Mouse (Mus musculus) neural tube, embryonic 14.5 days (tissue): ENCODE measurements at regions not wholly inside any gene's neighbourhood (a gene's known extent, or its start where the extent isn't known, plus 50 kb on each side); places are given as distances from the start of the nearest gene placed in this dataset.

Experiments used
- ATAC-seq: fragments of 200-750 bp; cut with Nextera tagmentation; 2 replicates; pipeline ENCODE4 v1.8.0; 2017; ENCODE audit warnings: low read depth, mild to moderate bottlenecking, moderate TSS enrichment, moderate library complexity
- H3K27ac ChIP-seq: fragments of 300-500 bp; sonication (generic); 2 replicates; pipeline ENCODE4 v1.5.1; 2014; ENCODE audit warnings: low read depth, mild to moderate bottlenecking, control low read depth, low read length, moderate library complexity, mixed read lengths
- H3K27me3 ChIP-seq: fragments of 300-500 bp; sonication (generic); 2 replicates; pipeline ENCODE4 v1.6.1; 2014; ENCODE audit warnings: low read length; ENCODE audit not compliant: control insufficient read depth, insufficient read depth
- H3K36me3 ChIP-seq: fragments of 300-500 bp; sonication (generic); 2 replicates; pipeline ENCODE4 v1.6.1; 2014; ENCODE audit warnings: low read length, mixed read lengths; ENCODE audit not compliant: control insufficient read depth, insufficient read depth
- H3K4me1 ChIP-seq: fragments of 300-500 bp; sonication (generic); 2 replicates; pipeline ENCODE4 v1.6.1; 2014; ENCODE audit warnings: low read length; ENCODE audit not compliant: control insufficient read depth, insufficient read depth
- H3K4me2 ChIP-seq: fragments of 300-500 bp; sonication (generic); 2 replicates; pipeline ENCODE4 v1.6.1; 2014; ENCODE audit warnings: mild to moderate bottlenecking, low read depth, low read length, control low read depth
- H3K4me3 ChIP-seq: fragments of 300-500 bp; sonication (generic); 2 replicates; pipeline ENCODE4 v1.5.1; 2014; ENCODE audit warnings: low read depth, low read length, control low read depth, mixed read lengths
- H3K9ac ChIP-seq: fragments of 300-500 bp; sonication (generic); replicated peaks from 2 replicates; pipeline ENCODE4 v1.6.1; 2014; ENCODE audit warnings: low read depth, mild to moderate bottlenecking, control low read depth, low read length, mixed read lengths
- H3K9me3 ChIP-seq: fragments of 300-500 bp; sonication (generic); 2 replicates; pipeline ENCODE4 v1.6.1; 2016; ENCODE audit warnings: low read length; ENCODE audit not compliant: control insufficient read depth
- whole genome bisulfite sequencing: fragments of 180-500 bp; shearing (Covaris S2); extraction: QIAGEN DNeasy Blood & Tissue Kit; methylation state at CpG from one replicate; pipeline ENCODE4 v1.1.7; 2014; 5-methylcytosine and 5-hydroxymethylcytosine counted together

GRCm38 (mm10) chrX:99246704-99247103 is 110.8 kb downstream of the Efnb1 start:
- Histone ChIP-seq H3K4me3 (no peak overlapping the region), H3K4me1 (no peaks in the 10 kb centered on the region), H3K27ac (no peak overlapping the region), H3K27me3 (no peaks in the 10 kb centered on the region), H3K36me3 (no peaks in the 10 kb centered on the region), H3K9ac (no peak overlapping the region), H3K9me3 (no peaks in the 10 kb centered on the region), H3K4me2 (no peak overlapping the region)
- ATAC-seq: no peak
- 55% methylated on average over 2 of the region's 2 CpGs for WGBS

DNA sequence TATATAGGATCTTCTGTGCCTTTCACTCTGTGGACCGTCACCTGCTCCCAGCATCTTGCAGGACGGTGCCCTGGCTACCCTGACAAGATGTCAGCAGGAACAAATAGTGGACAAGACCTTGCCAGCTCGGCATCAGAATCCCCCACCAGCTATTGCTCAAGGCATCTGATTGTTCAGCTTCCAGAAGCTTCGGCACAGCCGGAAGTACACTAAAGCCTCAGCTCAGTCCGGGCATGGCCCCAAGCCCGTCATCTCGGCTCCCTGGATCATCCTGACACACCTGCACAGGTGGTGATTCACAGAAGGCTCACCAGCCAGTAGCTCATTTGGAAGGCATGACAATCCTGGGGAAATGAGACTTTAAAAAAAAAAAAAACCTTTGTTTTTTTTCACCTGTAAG is 110.1 kb downstream of the Efnb1 start:
- no peaks in the 10 kb centered on the region for H3K27me3 ChIP-seq
- no peak overlapping the region for H3K9ac ChIP-seq
- no peak overlapping the region for H3K4me2 ChIP-seq
- 90% methylated on average over 8 of the region's 8 CpGs for WGBS
- H3K9me3 ChIP-seq: no peaks in the 10 kb centered on the region
- no peaks in the 10 kb centered on the region for H3K36me3 ChIP-seq
- no peak for ATAC-seq
- H3K4me1 ChIP-seq: no peaks in the 10 kb centered on the region
- no peak overlapping the region for H3K27ac ChIP-seq
- H3K4me3 ChIP-seq: no peak overlapping the region

GRCm38 (mm10) chrX:99245541-99245940 is 109.6 kb downstream of the Efnb1 start:
- H3K27ac ChIP-seq: no peak overlapping the region
- H3K4me2 ChIP-seq: no peak overlapping the region
- no peaks in the 10 kb centered on the region for H3K4me1 ChIP-seq
- no peaks in the 10 kb centered on the region for H3K36me3 ChIP-seq
- 97% methylated on average over 3 of the region's 3 CpGs for WGBS
- H3K9ac ChIP-seq: no peak overlapping the region
- ATAC-seq: no peak
- H3K27me3 ChIP-seq: no peaks in the 10 kb centered on the region
- no peak overlapping the region for H3K4me3 ChIP-seq
- no peaks in the 10 kb centered on the region for H3K9me3 ChIP-seq

DNA sequence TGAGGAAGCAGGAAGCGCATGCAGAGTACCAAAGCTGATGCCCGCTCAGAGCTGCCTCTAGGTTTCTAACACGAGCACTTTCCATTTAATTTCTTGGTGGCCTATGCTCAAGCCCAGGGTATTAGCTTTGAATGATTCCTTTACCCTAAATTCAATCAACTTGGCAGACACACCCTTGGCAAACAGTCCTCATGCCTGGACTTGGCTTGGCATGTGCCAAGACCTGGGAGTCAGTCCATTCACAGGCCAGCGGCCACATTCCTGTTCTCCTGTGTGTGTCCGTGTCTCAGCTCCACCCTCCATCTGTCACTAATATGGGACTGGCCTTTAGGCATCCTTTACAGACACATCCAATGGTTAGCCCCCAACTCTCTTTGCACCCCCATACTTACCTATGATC is 107.3 kb downstream of the Efnb1 start:
- Histone ChIP-seq H3K36me3 (no peaks in the 10 kb centered on the region), H3K4me2 (no peak overlapping the region), H3K27me3 (no peaks in the 10 kb centered on the region), H3K4me3 (no peak overlapping the region), H3K27ac (no peak overlapping the region), H3K9ac (no peak overlapping the region), H3K9me3 (no peaks in the 10 kb centered on the region), H3K4me1 (no peaks in the 10 kb centered on the region)
- no peak for ATAC-seq
- 85% methylated on average over 5 of the region's 5 CpGs for WGBS

DNA sequence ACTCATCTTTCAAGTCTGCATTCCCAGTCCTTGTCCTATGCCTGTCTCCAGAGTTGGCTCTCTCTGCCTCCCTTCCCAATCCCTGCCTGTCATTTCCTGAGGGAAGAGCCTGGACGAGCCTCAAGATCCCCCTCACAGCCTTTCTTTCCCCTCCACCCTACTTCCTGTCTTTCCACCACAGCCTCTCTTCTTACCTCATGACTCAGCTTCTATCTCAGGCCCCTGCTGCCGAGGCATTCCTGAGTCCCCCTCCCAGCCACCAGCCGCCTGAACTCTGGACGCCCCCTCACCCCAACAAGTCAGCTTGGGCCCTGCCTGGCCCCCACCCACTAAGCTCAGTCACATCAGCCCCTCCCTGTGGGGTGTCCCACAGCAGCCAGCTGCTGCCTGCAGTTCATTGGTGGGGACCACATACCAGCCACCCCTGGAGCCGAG is 105.8 kb downstream of the Efnb1 start:
- no peak overlapping the region for H3K9ac ChIP-seq
- WGBS: 59% methylated on average over 5 of the region's 5 CpGs
- no peak overlapping the region for H3K27ac ChIP-seq
- no peaks in the 10 kb centered on the region for H3K9me3 ChIP-seq
- no peaks in the 10 kb centered on the region for H3K27me3 ChIP-seq
- no peak overlapping the region for H3K4me2 ChIP-seq
- H3K4me1 ChIP-seq: no peaks in the 10 kb centered on the region
- peak; percentile 34; the same call in 1 of the 2 replicates for ATAC-seq
- no peaks in the 10 kb centered on the region for H3K36me3 ChIP-seq
- no peak overlapping the region for H3K4me3 ChIP-seq

DNA sequence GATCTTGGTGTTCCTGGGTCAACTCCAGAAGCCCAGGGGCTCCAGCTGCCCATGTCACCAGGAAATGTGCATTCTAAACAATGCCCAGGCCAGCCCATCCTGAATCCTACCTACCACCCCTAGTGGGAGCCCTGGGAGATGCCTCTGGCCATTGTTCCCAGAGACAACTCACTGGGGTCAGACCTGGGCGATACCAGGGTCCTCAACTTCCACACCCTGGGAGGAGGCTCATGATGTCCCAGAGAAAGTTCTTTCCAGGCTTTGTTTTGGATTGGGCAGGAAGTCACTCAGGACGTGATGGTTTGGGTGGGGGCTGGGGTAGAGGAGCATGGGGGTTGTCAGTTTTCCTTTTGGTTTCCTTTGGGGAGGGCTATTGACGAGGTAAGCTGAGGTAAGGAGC is 97.1 kb downstream of the Efnb1 start:
- no peaks in the 10 kb centered on the region for H3K27me3 ChIP-seq
- H3K36me3 ChIP-seq: no peaks in the 10 kb centered on the region

DNA sequence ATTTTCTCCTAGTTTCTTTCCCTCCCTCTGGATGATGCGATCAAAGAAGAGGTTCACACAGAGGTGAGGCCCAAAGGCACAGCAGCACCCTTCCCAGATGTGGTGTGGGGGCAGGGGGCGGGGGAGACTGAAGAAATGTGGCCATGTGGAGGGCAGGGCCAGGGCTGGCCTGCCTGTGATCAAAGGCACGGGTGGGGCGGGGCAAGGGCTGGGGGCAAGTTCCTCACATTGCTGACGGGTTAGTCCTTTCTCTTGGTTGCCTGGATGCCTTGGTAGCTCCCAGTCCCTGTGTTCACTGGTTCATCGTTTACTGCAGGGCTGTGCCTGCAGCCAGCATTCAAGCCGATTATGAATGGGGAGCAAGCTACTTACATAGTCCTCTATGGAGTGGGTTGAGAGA is 96.4 kb downstream of the Efnb1 start:
- no peak overlapping the region for H3K9ac ChIP-seq
- ATAC-seq: peak; percentile 41; the same call in 1 of the 2 replicates
- no peaks in the 10 kb centered on the region for H3K4me1 ChIP-seq
- H3K27ac ChIP-seq: no peak overlapping the region
- H3K9me3 ChIP-seq: no peaks in the 10 kb centered on the region
- H3K4me2 ChIP-seq: no peak overlapping the region
- H3K4me3 ChIP-seq: no peak overlapping the region
- no peaks in the 10 kb centered on the region for H3K27me3 ChIP-seq
- 25% methylated on average over 6 of the region's 7 CpGs for WGBS
- H3K36me3 ChIP-seq: no peaks in the 10 kb centered on the region

More for the DNA sequence above, 97.1 kb downstream of the Efnb1 start:
- Histone ChIP-seq H3K4me1 (no peaks in the 10 kb centered on the region), H3K9me3 (no peaks in the 10 kb centered on the region), H3K27ac (no peak overlapping the region), H3K9ac (no peak overlapping the region), H3K4me2 (no peak overlapping the region), H3K4me3 (no peak overlapping the region)
- WGBS: 65% methylated on average over 3 of the region's 3 CpGs
- no peak for ATAC-seq

GRCm38 (mm10) chrX:99225111-99225752 is 89.3 kb downstream of the Efnb1 start:
- ATAC-seq: no peak; the same call in 1 of the 2 replicates
- WGBS: 49% methylated on average over 7 of the region's 7 CpGs
- Histone ChIP-seq H3K27ac (no peak overlapping the region), H3K9ac (no peak overlapping the region), H3K9me3 (no peaks in the 10 kb centered on the region), H3K4me1 (no peaks in the 10 kb centered on the region), H3K4me2 (no peak overlapping the region), H3K27me3 (0 out of 2 replicates have a peak, but pooled peaks cover 2% of the 10 kb centered on the region), H3K36me3 (no peaks in the 10 kb centered on the region), H3K4me3 (no peak overlapping the region)

DNA sequence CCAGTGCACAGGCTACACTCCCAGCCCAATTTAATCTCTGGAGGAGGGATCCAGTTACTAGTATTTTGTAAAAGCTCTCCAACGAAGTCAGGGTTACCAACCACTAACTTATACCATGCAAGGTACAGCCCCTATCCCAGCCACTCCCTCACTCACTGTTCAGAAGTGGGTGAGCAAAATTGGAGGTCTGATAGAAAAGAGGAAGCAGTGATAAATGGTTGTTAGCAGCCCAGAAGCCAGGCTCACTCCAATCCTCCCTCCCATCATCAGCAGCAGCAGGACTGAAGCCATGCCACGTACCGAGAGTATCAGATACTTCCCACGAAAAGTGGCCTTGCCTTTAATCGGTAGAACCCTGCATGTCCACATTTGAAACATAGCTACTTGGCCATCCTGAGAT is 86.1 kb downstream of the Efnb1 start:
- H3K4me2 ChIP-seq: no peak overlapping the region
- WGBS: 85% methylated on average over 5 of the region's 5 CpGs
- no peaks in the 10 kb centered on the region for H3K4me1 ChIP-seq
- ATAC-seq: no peak
- H3K4me3 ChIP-seq: no peak overlapping the region
- H3K36me3 ChIP-seq: no peaks in the 10 kb centered on the region
- H3K9me3 ChIP-seq: no peaks in the 10 kb centered on the region
- H3K27ac ChIP-seq: no peak overlapping the region
- H3K27me3 ChIP-seq: 0 out of 2 replicates have a peak, but pooled peaks cover 2% of the 10 kb centered on the region
- H3K9ac ChIP-seq: no peak overlapping the region
